Comparison of ENCODE assay signal across 20 mouse cellular contexts in genomic region chr8:61215081-61215819, GRCm38 (mm10). TPM values are rescaled to one million over a fixed set of nuclear protein-coding genes. Genes with fewer than 3 reads are reported as not detected.
DNase-seq lines count a peak whose midpoint lies in the region; ATAC-seq and TF ChIP-seq lines count a peak whose summit lies in the region.
"Had no signal": no experiment of that assay in that cellular context is flagged by ENCODE, and none has a peak within 500 bp of the region (broad histone marks: within the 10 kb centered on the region; RNA-seq: fewer than 3 reads in every experiment).

No protein-coding gene starts in this region.

- 41% methylated on average over 5 of the region's 5 CpGs for WGBS in forebrain, embryonic 12.5 days
- WGBS in forebrain, embryonic 11.5 days = 61% methylated on average over 5 of the region's 5 CpGs
- 33% methylated on average over 5 of the region's 5 CpGs for WGBS in kidney, embryonic 16.5 days
- 35% methylated on average over 5 of the region's 5 CpGs for WGBS in embryonic facial prominence, embryonic 11.5 days
- WGBS in thymus, adult 2 months = 92% methylated on average over 5 of the region's 5 CpGs

- H3K4me2 ChIP-seq in forebrain, embryonic 12.5 days = no peak overlapping the region
- H3K4me2 ChIP-seq in forebrain, embryonic 11.5 days (ENCODE audit: low read depth, low read length, severe bottlenecking) = no peak overlapping the region
- no peak overlapping the region for H3K4me2 ChIP-seq in kidney, embryonic 16.5 days (replicated peaks; ENCODE audit: low read depth, low read length)
- peak overlapping the region; percentile 89 for H3K4me2 ChIP-seq in CH12.LX (ENCODE audit: insufficient read depth, low read depth, poor library complexity, severe bottlenecking)
- no peak overlapping the region for H3K4me2 ChIP-seq in embryonic facial prominence, embryonic 11.5 days (ENCODE audit: low read depth, low read length)
- H3K4me2 ChIP-seq: limb, embryonic 13.5 days; midbrain, embryonic 12.5 days had no signal

- peak; percentile 65; the same call in 1 of the 2 replicates for ATAC-seq in forebrain, embryonic 12.5 days (ENCODE audit: low FRiP score)
- ATAC-seq in forebrain, embryonic 11.5 days (replicated peaks; ENCODE audit: low FRiP score) = no peak
- peak; percentile 92 for ATAC-seq in kidney, embryonic 16.5 days (ENCODE audit: low FRiP score, low TSS enrichment)
- peak; percentile 59; the same call in 1 of the 2 replicates for ATAC-seq in embryonic facial prominence, embryonic 11.5 days (replicated peaks; ENCODE audit: insufficient number of reproducible peaks, low FRiP score, low TSS enrichment, low read depth)

- TF ChIP-seq CTCF in CH12.LX (conservative IDR thresholded peaks at IDR 0.05 in 1 of 2, IDR thresholded peaks at IDR 0.05 in 1 of 2; ENCODE audit: low read depth in 2 of 2, low read length in 2 of 2) = no peak
- no peak for TF ChIP-seq CTCF in thymus, adult 2 months (IDR thresholded peaks at IDR 0.05; ENCODE audit: borderline replicate concordance, control insufficient read depth, extremely low read depth, insufficient read depth, low read length, poor library complexity)

- no peaks in the 10 kb centered on the region for H3K27me3 ChIP-seq in forebrain, embryonic 12.5 days
- no peaks in the 10 kb centered on the region for H3K27me3 ChIP-seq in forebrain, embryonic 11.5 days (ENCODE audit: control insufficient read depth, insufficient read depth, low read length)
- H3K27me3 ChIP-seq in kidney, embryonic 16.5 days (ENCODE audit: insufficient read depth, low read length) = no peaks in the 10 kb centered on the region
- H3K27me3 ChIP-seq in CH12.LX (replicated peaks) = no peaks in the 10 kb centered on the region
- no peaks in the 10 kb centered on the region for H3K27me3 ChIP-seq in embryonic facial prominence, embryonic 11.5 days (ENCODE audit: control insufficient read depth, insufficient read depth, low read length)
- H3K27me3 ChIP-seq in thymus, adult 2 months (ENCODE audit: control insufficient read depth, insufficient read depth, low read length) = no peaks in the 10 kb centered on the region
- H3K27me3 ChIP-seq: limb, embryonic 13.5 days; midbrain, embryonic 12.5 days had no signal

- TF ChIP-seq POLR2A in CH12.LX (IDR thresholded peaks at IDR 0.05; ENCODE audit: low read depth, low read length) = no peak
- no peak for TF ChIP-seq POLR2A in thymus, adult 2 months (IDR thresholded peaks at IDR 0.05; ENCODE audit: control insufficient read depth, extremely low read depth, insufficient read depth, low read length, poor library complexity)

- DNase-seq in forebrain, embryonic 11.5 days (ENCODE audit: low spot score) = no peak
- no peak for DNase-seq in kidney, postnatal 10 days
- DNase-seq in CH12.LX (ENCODE audit: extremely low read depth) (peak; percentile 48), MN1 (ENCODE audit: low spot score) (no peak)
- DNase-seq in embryonic facial prominence, embryonic 11.5 days (ENCODE audit: low spot score) = peak; percentile 69
- DNase-seq in thymus, adult 2 months = no peak
- DNase-seq: adrenal gland, postnatal 10 days; cerebellum, adult 18-20 months; cerebellum, postnatal 36 days; gastrocnemius, postnatal 25 days; heart, postnatal 10 days; kidney, adult 9 months; layer of hippocampus, adult 9-11 months; lung, postnatal 4 days had no signal

- peaks cover 4% of the 10 kb centered on the region; the same call in 1 of the 2 replicates for H3K4me1 ChIP-seq in forebrain, embryonic 12.5 days
- no peaks in the 10 kb centered on the region for H3K4me1 ChIP-seq in forebrain, embryonic 11.5 days (replicated peaks; ENCODE audit: control insufficient read depth, insufficient read depth, low read length)
- H3K4me1 ChIP-seq in kidney, embryonic 16.5 days (ENCODE audit: insufficient read depth, low read length) = peaks cover 14% of the 10 kb centered on the region; the same call in 1 of the 2 replicates
- peaks cover 0 to 12% of the 10 kb centered on the region in 2 experiments; a peak in 2 of 4 replicates for H3K4me1 ChIP-seq in CH12.LX (ENCODE audit: control insufficient read depth in 1 of 2, insufficient read depth in 2 of 2)
- H3K4me1 ChIP-seq in embryonic facial prominence, embryonic 11.5 days (ENCODE audit: control insufficient read depth, insufficient read depth, low read length) = no peaks in the 10 kb centered on the region
- H3K4me1 ChIP-seq in thymus, adult 2 months (replicated peaks; ENCODE audit: control insufficient read depth, insufficient read depth, low read length) = no peaks in the 10 kb centered on the region
- H3K4me1 ChIP-seq: midbrain, embryonic 12.5 days had no signal

- dilution Hi-C loops in CH12.LX (cut with MboI; ENCODE audit: extremely low pct_ligation_motif_present, extremely low pct_unique_long_range_greater_than_20kb, low sequenced_read_pairs) = no loop called here

- H3K9ac ChIP-seq in forebrain, embryonic 12.5 days = no peak overlapping the region
- H3K9ac ChIP-seq in forebrain, embryonic 11.5 days (ENCODE audit: low read length) = no peak overlapping the region
- H3K9ac ChIP-seq in kidney, embryonic 16.5 days (replicated peaks; ENCODE audit: low read length) = no peak overlapping the region
- H3K9ac ChIP-seq in CH12.LX (ENCODE audit: insufficient read depth, low read depth) = no peak overlapping the region
- no peak overlapping the region for H3K9ac ChIP-seq in embryonic facial prominence, embryonic 11.5 days (replicated peaks; ENCODE audit: low read length)
- H3K9ac ChIP-seq: limb, embryonic 13.5 days; liver, embryonic 14.5 days; midbrain, embryonic 12.5 days had no signal

- TF ChIP-seq EP300 in CH12.LX (IDR thresholded peaks at IDR 0.05; ENCODE audit: low read length) = peak; percentile 80

- TF ChIP-seq RAD21 in CH12.LX (IDR thresholded peaks at IDR 0.05; ENCODE audit: low read depth, low read length) = no peak

- in situ Hi-C loops in CH12.LX (cut with MboI; ENCODE audit: low pct_ligation_motif_present, low pct_unique_long_range_greater_than_20kb, low sequenced_read_pairs) = no loop called here

- no peak overlapping the region for H3K4me3 ChIP-seq in forebrain, embryonic 12.5 days (replicated peaks)
- no peak overlapping the region for H3K4me3 ChIP-seq in forebrain, embryonic 11.5 days (ENCODE audit: low read depth, low read length)
- no peak overlapping the region for H3K4me3 ChIP-seq in kidney, embryonic 16.5 days (ENCODE audit: low read length)
- no peak overlapping the region for H3K4me3 ChIP-seq in CH12.LX (replicated peaks in 1 of 3; ENCODE audit: low read depth in 2 of 3, low read length in 2 of 3, poor library complexity in 1 of 3)
- H3K4me3 ChIP-seq in embryonic facial prominence, embryonic 11.5 days (ENCODE audit: low read depth, low read length) = no peak overlapping the region
- H3K4me3 ChIP-seq in thymus, adult 2 months (ENCODE audit: control insufficient read depth, insufficient read depth, low read length) = no peak overlapping the region
- H3K4me3 ChIP-seq: limb, embryonic 13.5 days; midbrain, embryonic 12.5 days; myocyte had no signal

- H3K36me3 ChIP-seq in forebrain, embryonic 12.5 days (replicated peaks) = no peaks in the 10 kb centered on the region
- no peaks in the 10 kb centered on the region for H3K36me3 ChIP-seq in forebrain, embryonic 11.5 days (ENCODE audit: control insufficient read depth, insufficient read depth, low read length)
- H3K36me3 ChIP-seq in kidney, embryonic 16.5 days (ENCODE audit: insufficient read depth, low read length) = no peaks in the 10 kb centered on the region
- no peaks in the 10 kb centered on the region for H3K36me3 ChIP-seq in CH12.LX (replicated peaks in 1 of 2; ENCODE audit: control insufficient read depth in 1 of 2, insufficient read depth in 1 of 2, low read length in 1 of 2)
- no peaks in the 10 kb centered on the region for H3K36me3 ChIP-seq in embryonic facial prominence, embryonic 11.5 days (replicated peaks; ENCODE audit: control insufficient read depth, insufficient read depth, low read depth, low read length)
- no peaks in the 10 kb centered on the region for H3K36me3 ChIP-seq in thymus, adult 2 months (ENCODE audit: control insufficient read depth, insufficient read depth, low read length)
- H3K36me3 ChIP-seq: limb, embryonic 13.5 days; midbrain, embryonic 12.5 days had no signal

- no peaks in the 10 kb centered on the region for H3K79me2 ChIP-seq in CH12.LX (replicated peaks; ENCODE audit: control insufficient read depth, extremely low read depth, insufficient read depth, poor library complexity, severe bottlenecking)

- no peak overlapping the region for H3K27ac ChIP-seq in forebrain, embryonic 12.5 days
- H3K27ac ChIP-seq in forebrain, embryonic 11.5 days (ENCODE audit: low read depth, low read length) = no peak overlapping the region
- 0 out of 2 replicates have a peak overlapping the region, but pooled peaks have one; percentile 34 for H3K27ac ChIP-seq in kidney, embryonic 16.5 days (ENCODE audit: low read length)
- H3K27ac ChIP-seq in CH12.LX (ENCODE audit: insufficient read depth, low read depth) = 0 out of 2 replicates have a peak overlapping the region, but pooled peaks have one; percentile 34
- no peak overlapping the region for H3K27ac ChIP-seq in embryonic facial prominence, embryonic 11.5 days (replicated peaks; ENCODE audit: low read depth, low read length)
- no peak overlapping the region for H3K27ac ChIP-seq in thymus, adult 2 months (ENCODE audit: control insufficient read depth, insufficient read depth, low read length)
- H3K27ac ChIP-seq: limb, embryonic 13.5 days; liver, embryonic 14.5 days; midbrain, embryonic 12.5 days had no signal

- H3K9me3 ChIP-seq in forebrain, embryonic 12.5 days = no peaks in the 10 kb centered on the region
- no peaks in the 10 kb centered on the region; the same call in 1 of the 2 replicates for H3K9me3 ChIP-seq in forebrain, embryonic 11.5 days (ENCODE audit: control insufficient read depth, low read length)
- H3K9me3 ChIP-seq in kidney, embryonic 16.5 days (ENCODE audit: low read length) = no peaks in the 10 kb centered on the region
- H3K9me3 ChIP-seq in CH12.LX (replicated peaks; ENCODE audit: low read length) = peaks cover 6% of the 10 kb centered on the region
- no peaks in the 10 kb centered on the region for H3K9me3 ChIP-seq in embryonic facial prominence, embryonic 11.5 days (replicated peaks; ENCODE audit: control insufficient read depth, low read length)
- H3K9me3 ChIP-seq: limb, embryonic 13.5 days; midbrain, embryonic 12.5 days had no signal

TF ChIP-seq in CH12.LX, 34 proteins besides CTCF, POLR2A, EP300 and RAD21 (continues in another document):
- TF ChIP-seq BHLHE40 (IDR thresholded peaks at IDR 0.05; ENCODE audit: low read depth, low read length) = 0 out of 2 replicates have a peak, but pooled peaks have one; percentile 8

RNA-seq across cellular contexts. Expression of gene Sh3rf1, which starts 8.4 kb away (rescaled TPM):
- 30.2 and 31.3 TPM in 2 replicates for polyA plus RNA-seq in forebrain, embryonic 12.5 days (2016; fragmentation: Nextera tagmentation; extraction: Ambion mirVana)
- polyA plus RNA-seq in forebrain, embryonic 11.5 days (2014; fragmentation: Nextera tagmentation; extraction: Ambion mirVana) = 28.1 and 28.8 TPM in 2 replicates
- polyA plus RNA-seq in kidney, embryonic 16.5 days (2015; fragmentation: Nextera tagmentation; extraction: Ambion mirVana) = 23.3 and 26.7 TPM in 2 replicates
- total RNA-seq in CH12.LX (2012; rRNA removed) (8.1 and 10.6 TPM in 2 replicates), CH12.LX (2014; rRNA removed) (5.9 and 6.0 TPM in 2 replicates)
- 10.6 and 16.8 TPM in 2 replicates for polyA plus RNA-seq in CH12.LX (2012; ENCODE audit: insufficient read length, low read depth)
- polyA plus RNA-seq in embryonic facial prominence, embryonic 11.5 days (2014; fragmentation: Nextera tagmentation; extraction: Ambion mirVana) = 14.7 and 16.0 TPM in 2 replicates
- polyA plus RNA-seq in thymus, adult 2 months (2012; rRNA removed) = 7.6 and 9.4 TPM in 2 replicates

Comparison
In these comparisons a context has a peak if more than half of its experiments do, and no peak if none do; other contexts are left out.
1. H3K27ac ChIP-seq: peak in kidney, embryonic 16.5 days (single experiment) and CH12.LX (single experiment); none in forebrain, embryonic 12.5 days (single experiment), forebrain, embryonic 11.5 days (single experiment), embryonic facial prominence, embryonic 11.5 days (single experiment) and thymus, adult 2 months (single experiment).
2. DNase-seq: peak in CH12.LX (single experiment) and embryonic facial prominence, embryonic 11.5 days (single experiment); none in forebrain, embryonic 11.5 days (single experiment), kidney, postnatal 10 days (single experiment), thymus, adult 2 months (single experiment) and MN1 (single experiment).